Mouse (Mus musculus) neural tube, embryonic 15.5 days (tissue): ENCODE measurements around the gene Gm49337. TPM values are rescaled to one million over a fixed set of nuclear protein-coding genes. Genes with fewer than 3 reads are reported as not detected.

Experiments used
- ATAC-seq: fragments of 200-750 bp; cut with Nextera tagmentation; 2 replicates; pipeline ENCODE4 v1.8.0; 2017; ENCODE audit warnings: mild to moderate bottlenecking, moderate TSS enrichment, moderate library complexity; ENCODE audit not compliant: low FRiP score
- H3K27ac ChIP-seq: fragments of 300-500 bp; sonication (generic); replicated peaks from 2 replicates; pipeline ENCODE4 v1.5.1; 2015; ENCODE audit warnings: mild to moderate bottlenecking, inconsistent platforms
- H3K27me3 ChIP-seq: fragments of 300-500 bp; sonication (generic); replicated peaks from 2 replicates; pipeline ENCODE4 v1.6.1; 2015; ENCODE audit warnings: inconsistent platforms
- H3K36me3 ChIP-seq: fragments of 300-500 bp; sonication (generic); 2 replicates; pipeline ENCODE4 v1.6.1; 2015; ENCODE audit warnings: inconsistent platforms
- H3K4me1 ChIP-seq: fragments of 300-500 bp; sonication (generic); 2 replicates; pipeline ENCODE4 v1.6.1; 2015; ENCODE audit warnings: inconsistent platforms
- H3K4me2 ChIP-seq: fragments of 300-500 bp; sonication (generic); 2 replicates; pipeline ENCODE4 v1.6.1; 2015; ENCODE audit warnings: inconsistent platforms, mild to moderate bottlenecking, moderate library complexity
- H3K4me3 ChIP-seq: fragments of 300-500 bp; sonication (generic); replicated peaks from 2 replicates; pipeline ENCODE4 v1.5.1; 2015; ENCODE audit warnings: mild to moderate bottlenecking, inconsistent platforms
- H3K9ac ChIP-seq: fragments of 300-500 bp; sonication (generic); replicated peaks from 2 replicates; pipeline ENCODE4 v1.6.1; 2015; ENCODE audit warnings: mild to moderate bottlenecking, inconsistent platforms
- H3K9me3 ChIP-seq: fragments of 300-500 bp; sonication (generic); replicated peaks from 2 replicates; pipeline ENCODE4 v1.6.1; 2016; ENCODE audit warnings: inconsistent platforms
- WGBS: fragments of 180-500 bp; shearing (Covaris S2); methylation state at CpG from one replicate; pipeline ENCODE4 v1.1.7; 2015; ENCODE audit warnings: mixed read lengths; 5-methylcytosine and 5-hydroxymethylcytosine counted together
- polyA plus RNA-seq: library from polyadenylated mRNA; unstranded; fragments of >200 nt; fragmentation: Nextera tagmentation; extraction: Ambion mirVana; gene quantifications from 2 replicates; pipeline ENCODE4 v1.2.1, GENCODE M21; 2015

The Gm49337 gene
- polyA plus RNA-seq: not detected in 2 replicates

GRCm38 (mm10) chr4:116173072-116173471 lies at the start of gene Gm49337, which contains the start of gene 1700042G07Rik:
Gm49337 (plus strand) TSS chr4:116173384.
1700042G07Rik (plus strand) TSS chr4:116173372.
- Histone ChIP-seq H3K27me3 (no peaks in the 10 kb centered on the region), H3K27ac (no peak within 1 kb of the TSS), H3K9ac (no peak within 1 kb of the TSS), H3K36me3 (no peaks in the 10 kb centered on the region), H3K4me1 (peaks cover 24% of the 10 kb centered on the region), H3K4me2 (no peak within 1 kb of the TSS), H3K4me3 (no peak within 1 kb of the TSS), H3K9me3 (no peaks in the 10 kb centered on the region)
- ATAC-seq: no peak
- WGBS: 84% methylated on average over 6 of the region's 6 CpGs

GRCm38 (mm10) chr4:116123602-116124519 lies 49.3 kb upstream of the Gm49337 start, which contains the start of the genes Rad54l and Pomgnt1:
Rad54l (minus strand) TSS chr4:116123690.
Pomgnt1 (plus strand) TSS chr4:116123840.
- Histone ChIP-seq H3K4me2 (peak within 1 kb of the TSS; percentile 66), H3K27ac (peak within 1 kb of the TSS; percentile 62)
- peak; percentile 97 for ATAC-seq

GRCm38 (mm10) chr4:116125803-116126386 lies 47.3 kb upstream of the Gm49337 start:
- no peak overlapping the region for H3K9ac ChIP-seq
- 96% methylated on average over 4 of the region's 4 CpGs for WGBS
- H3K4me2 ChIP-seq: no peak overlapping the region
- no peaks in the 10 kb centered on the region for H3K9me3 ChIP-seq
- H3K4me1 ChIP-seq: peaks cover 19% of the 10 kb centered on the region
- H3K27me3 ChIP-seq: no peaks in the 10 kb centered on the region
- no peaks in the 10 kb centered on the region for H3K36me3 ChIP-seq
- no peak for ATAC-seq
- no peak overlapping the region for H3K27ac ChIP-seq
- H3K4me3 ChIP-seq: no peak overlapping the region

More at GRCm38 (mm10) chr4:116123602-116124519, 49.3 kb upstream of the Gm49337 start, which contains the start of the genes Rad54l and Pomgnt1:
- Histone ChIP-seq H3K4me3 (peak within 1 kb of the TSS; percentile 63), H3K36me3 (no peaks in the 10 kb centered on the region), H3K4me1 (peaks cover 19% of the 10 kb centered on the region), H3K9me3 (no peaks in the 10 kb centered on the region), H3K9ac (peak within 1 kb of the TSS; percentile 66), H3K27me3 (no peaks in the 10 kb centered on the region)
- WGBS: 4% methylated on average over 24 of the region's 24 CpGs

- no peaks in the 10 kb centered on the region for H3K9me3 ChIP-seq
- H3K9ac ChIP-seq: no peak overlapping the region
- ATAC-seq: no peak
- peaks cover 16% of the 10 kb centered on the region for H3K4me1 ChIP-seq
- H3K4me3 ChIP-seq: no peak overlapping the region
- H3K27ac ChIP-seq: no peak overlapping the region
- H3K36me3 ChIP-seq: no peaks in the 10 kb centered on the region
- H3K4me2 ChIP-seq: no peak overlapping the region
- 52% methylated on average over 6 of the region's 6 CpGs for WGBS
- H3K27me3 ChIP-seq: no peaks in the 10 kb centered on the region
Measured at GRCm38 (mm10) chr4:116127956-116128355, 45.2 kb upstream of the Gm49337 start.

- Histone ChIP-seq H3K36me3 (no peaks in the 10 kb centered on the region), H3K27me3 (no peaks in the 10 kb centered on the region), H3K4me1 (no peaks in the 10 kb centered on the region), H3K9me3 (no peaks in the 10 kb centered on the region), H3K9ac (no peak overlapping the region), H3K4me2 (no peak overlapping the region), H3K27ac (no peak overlapping the region), H3K4me3 (no peak overlapping the region)
- ATAC-seq: no peak
- WGBS: 85% methylated on average over 4 of the region's 4 CpGs
Measured at GRCm38 (mm10) chr4:116133126-116133525, 40.1 kb upstream of the Gm49337 start.

GRCm38 (mm10) chr4:116134990-116135389 lies 38.2 kb upstream of the Gm49337 start:
- no peak for ATAC-seq
- Histone ChIP-seq H3K4me3 (no peak overlapping the region), H3K9me3 (no peaks in the 10 kb centered on the region), H3K27ac (no peak overlapping the region), H3K4me2 (no peak overlapping the region), H3K36me3 (no peaks in the 10 kb centered on the region), H3K27me3 (no peaks in the 10 kb centered on the region), H3K4me1 (no peaks in the 10 kb centered on the region), H3K9ac (no peak overlapping the region)
- whole genome bisulfite sequencing: 36% methylated on average over 2 of the region's 2 CpGs

GRCm38 (mm10) chr4:116137421-116137996 lies 35.7 kb upstream of the Gm49337 start:
- H3K4me1 ChIP-seq: no peaks in the 10 kb centered on the region
- H3K9ac ChIP-seq: no peak overlapping the region
- ATAC-seq: no peak
- H3K27ac ChIP-seq: no peak overlapping the region
- H3K9me3 ChIP-seq: no peaks in the 10 kb centered on the region
- H3K36me3 ChIP-seq: no peaks in the 10 kb centered on the region
- WGBS: 57% methylated on average over 13 of the region's 13 CpGs
- no peaks in the 10 kb centered on the region for H3K27me3 ChIP-seq
- H3K4me2 ChIP-seq: no peak overlapping the region
- no peak overlapping the region for H3K4me3 ChIP-seq

GRCm38 (mm10) chr4:116140801-116141574 lies 32.2 kb upstream of the Gm49337 start:
- ATAC-seq: no peak
- no peak overlapping the region for H3K27ac ChIP-seq
- peaks cover 21% of the 10 kb centered on the region for H3K4me1 ChIP-seq
- H3K9ac ChIP-seq: no peak overlapping the region
- no peak overlapping the region for H3K4me2 ChIP-seq
- no peaks in the 10 kb centered on the region for H3K9me3 ChIP-seq
- H3K27me3 ChIP-seq: no peaks in the 10 kb centered on the region; the same call in 1 of the 2 replicates
- no peaks in the 10 kb centered on the region for H3K36me3 ChIP-seq
- 87% methylated on average over 7 of the region's 7 CpGs for WGBS
- H3K4me3 ChIP-seq: no peak overlapping the region

GRCm38 (mm10) chr4:116141736-116142135 lies 31.4 kb upstream of the Gm49337 start:
- WGBS: 75% methylated on average over 1 of the region's 1 CpGs
- H3K27ac ChIP-seq: no peak overlapping the region
- no peaks in the 10 kb centered on the region for H3K36me3 ChIP-seq
- no peak overlapping the region for H3K4me3 ChIP-seq
- H3K27me3 ChIP-seq: no peaks in the 10 kb centered on the region; the same call in 1 of the 2 replicates
- H3K4me1 ChIP-seq: peaks cover 21% of the 10 kb centered on the region
- ATAC-seq: no peak
- no peaks in the 10 kb centered on the region for H3K9me3 ChIP-seq
- H3K4me2 ChIP-seq: no peak overlapping the region
- no peak overlapping the region for H3K9ac ChIP-seq

- Histone ChIP-seq H3K9ac (no peak overlapping the region), H3K27me3 (no peaks in the 10 kb centered on the region; the same call in 1 of the 2 replicates), H3K9me3 (no peaks in the 10 kb centered on the region), H3K4me1 (peaks cover 21% of the 10 kb centered on the region), H3K27ac (no peak overlapping the region), H3K4me2 (no peak overlapping the region), H3K36me3 (no peaks in the 10 kb centered on the region), H3K4me3 (no peak overlapping the region)
- no peak for ATAC-seq
- WGBS: 74% methylated on average over 7 of the region's 7 CpGs
Measured at GRCm38 (mm10) chr4:116142269-116142668, 30.9 kb upstream of the Gm49337 start.

GRCm38 (mm10) chr4:116143317-116143811 lies 29.8 kb upstream of the Gm49337 start:
- Histone ChIP-seq H3K36me3 (no peaks in the 10 kb centered on the region), H3K9me3 (no peaks in the 10 kb centered on the region), H3K27ac (no peak overlapping the region), H3K27me3 (no peaks in the 10 kb centered on the region; the same call in 1 of the 2 replicates), H3K4me2 (peak overlapping the region; percentile 98), H3K9ac (no peak overlapping the region), H3K4me3 (peak overlapping the region; percentile 66), H3K4me1 (peaks cover 21% of the 10 kb centered on the region)
- WGBS: 10% methylated on average over 7 of the region's 7 CpGs
- ATAC-seq: no peak
